Mouse (Mus musculus): ENCODE data around the gene Tut4.

DNA sequence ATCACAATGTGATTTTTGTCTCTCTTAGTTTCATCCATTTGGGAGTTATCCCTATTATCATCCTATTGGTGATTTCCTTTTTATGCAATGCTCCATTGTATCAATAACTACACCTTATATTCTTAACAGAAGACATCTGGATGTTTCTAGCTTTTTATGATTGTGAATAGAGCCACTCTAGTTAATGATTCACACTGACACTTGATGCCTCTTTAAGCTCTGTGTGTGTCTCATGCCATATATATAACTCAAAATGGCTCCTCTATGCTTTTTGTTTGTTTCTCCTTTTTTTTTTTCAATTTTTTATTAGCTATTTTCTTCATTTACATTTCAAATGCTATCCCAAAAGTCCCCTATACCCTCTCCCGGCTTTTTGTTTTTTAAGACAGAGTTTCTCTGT lies 136.6 kb downstream of the Tut4 start:
- no peak for TF ChIP-seq CTCF (IDR thresholded peaks at IDR 0.05)
- TF ChIP-seq EP300 (IDR thresholded peaks at IDR 0.05), result no peak

Data from lung, postnatal 0 days (tissue).